Mouse (Mus musculus) limb, embryonic 10.5 days (tissue): ENCODE data around the gene Slc25a3. TPM values are rescaled to one million over a fixed set of nuclear protein-coding genes. Genes with fewer than 3 reads are reported as not detected.

Experiments used
- polyA plus RNA-seq: library from polyadenylated mRNA; unstranded; fragments of >200 nt; fragmentation: Nextera tagmentation; extraction: Ambion mirVana; gene quantifications from 2 replicates; pipeline ENCODE4 v1.2.1, GENCODE M21; 2016

The Slc25a3 gene
- polyA plus RNA-seq, 1 experiment from 2014 or later: 412 TPM

Other genes with a start within 250 kb of the Slc25a3 start
- 16.9 and 25.4 TPM in 2 replicates for gene Apaf1, start 41.3 kb downstream of the Slc25a3 start, polyA plus RNA-seq
- 15.0 and 19.7 TPM in 2 replicates for gene Ikbip, start 41.1 kb downstream of the Slc25a3 start, polyA plus RNA-seq
- 260 and 300 TPM in 2 replicates for gene Tmpo, start 57.3 kb upstream of the Slc25a3 start, polyA plus RNA-seq